Mouse (Mus musculus): ENCODE data around the gene Cst13.
"Not testable (repeated sequence)": the region's sequence is repeated elsewhere in the genome, so short reads cannot be mapped to it uniquely, and the experiment has no call there.

Gene Cst13

GRCm38 (mm10) chr2:148819909-148820308 lies at the start of gene Cst13:
Cst13 (plus strand) TSS chr2:148820081.
- no peak for DNase-seq (ENCODE audit: low read depth in 2 of 2, low spot score in 2 of 2)

GRCm38 (mm10) chr2:148771397-148771796 lies 48.5 kb upstream of the Cst13 start, which contains the start of gene Cst11:
Cst11 (minus strand) TSS chr2:148771497.
- DNase-seq (ENCODE audit: low read depth in 2 of 2, low spot score in 2 of 2) = not testable (repeated sequence)

GRCm38 (mm10) chr2:148781709-148782108 lies 38.2 kb upstream of the Cst13 start, which contains the start of gene 8030411F24Rik:
8030411F24Rik (plus strand) TSS chr2:148782009.
- no peak for DNase-seq (ENCODE audit: low read depth in 2 of 2, low spot score in 2 of 2)

- DNase-seq (ENCODE audit: low read depth in 2 of 2, low spot score in 2 of 2) = no peak
These were observed 30.7 kb upstream of the Cst13 start, which contains the start of gene Cst12 for GRCm38 (mm10) chr2:148789142-148789541. Cst12 (plus strand) TSS chr2:148789361.

GRCm38 (mm10) chr2:148798485-148798884 lies 21.4 kb upstream of the Cst13 start, which contains the start of gene Cst8:
Cst8 (plus strand) TSS chr2:148798785.
- no peak for DNase-seq (ENCODE audit: low read depth in 2 of 2, low spot score in 2 of 2)

- DNase-seq (ENCODE audit: low read depth in 2 of 2, low spot score in 2 of 2) = no peak
These were observed 18.4 kb upstream of the Cst13 start for GRCm38 (mm10) chr2:148801491-148801921.

GRCm38 (mm10) chr2:148806696-148807095 lies 13.2 kb upstream of the Cst13 start:
- no peak for DNase-seq (ENCODE audit: low read depth in 2 of 2, low spot score in 2 of 2)

GRCm38 (mm10) chr2:148825986-148826385 lies 6.1 kb downstream of the Cst13 start:
- no peak for DNase-seq (ENCODE audit: low read depth in 2 of 2, low spot score in 2 of 2)

GRCm38 (mm10) chr2:148834912-148835311 lies 15.0 kb downstream of the Cst13 start, which contains the start of gene Cst9:
Cst9 (plus strand) TSS chr2:148835147.
- no peak for DNase-seq (ENCODE audit: low read depth in 2 of 2, low spot score in 2 of 2)

- DNase-seq (ENCODE audit: low read depth in 2 of 2, low spot score in 2 of 2) = no peak
These were observed 18.3 kb downstream of the Cst13 start for GRCm38 (mm10) chr2:148838075-148838777.

- no peak for DNase-seq (ENCODE audit: low read depth in 2 of 2, low spot score in 2 of 2)
These were observed 19.3 kb downstream of the Cst13 start for GRCm38 (mm10) chr2:148839224-148839623.

- peak; percentile 2 to 19 for DNase-seq (ENCODE audit: low read depth in 2 of 2, low spot score in 2 of 2)
These were observed 31.4 kb downstream of the Cst13 start for GRCm38 (mm10) chr2:148851116-148851906.

- no peak for DNase-seq (ENCODE audit: low read depth in 2 of 2, low spot score in 2 of 2)
These were observed 36.9 kb downstream of the Cst13 start for GRCm38 (mm10) chr2:148856630-148857400.

- no peak for DNase-seq (ENCODE audit: low read depth in 2 of 2, low spot score in 2 of 2)
These were observed 37.6 kb downstream of the Cst13 start for GRCm38 (mm10) chr2:148857506-148857905.

GRCm38 (mm10) chr2:148860993-148861392 lies 41.1 kb downstream of the Cst13 start:
- DNase-seq (ENCODE audit: low read depth in 2 of 2, low spot score in 2 of 2) = no peak

- DNase-seq (ENCODE audit: low read depth in 2 of 2, low spot score in 2 of 2) = no peak
These were observed 41.8 kb downstream of the Cst13 start for GRCm38 (mm10) chr2:148861693-148862092.

GRCm38 (mm10) chr2:148864966-148865365 lies 45.1 kb downstream of the Cst13 start, which contains the start of gene 9230104L09Rik:
9230104L09Rik (minus strand) TSS chr2:148865038.
- DNase-seq (ENCODE audit: low read depth in 2 of 2, low spot score in 2 of 2) = no peak

- DNase-seq (ENCODE audit: low read depth in 2 of 2, low spot score in 2 of 2) = no peak
These were observed 49.1 kb downstream of the Cst13 start for GRCm38 (mm10) chr2:148868959-148869358.

GRCm38 (mm10) chr2:148870526-148870925 lies 50.6 kb downstream of the Cst13 start:
- no peak for DNase-seq (ENCODE audit: low read depth in 2 of 2, low spot score in 2 of 2)

GRCm38 (mm10) chr2:148872860-148873259 lies 53.0 kb downstream of the Cst13 start:
- no peak for DNase-seq (ENCODE audit: low read depth in 2 of 2, low spot score in 2 of 2)

GRCm38 (mm10) chr2:148874224-148874616 lies 54.3 kb downstream of the Cst13 start:
- DNase-seq (ENCODE audit: low read depth in 2 of 2, low spot score in 2 of 2) = no peak

All from CD8-positive naive resting alpha-beta T cell, adult 2 months (primary cell).